Mouse (Mus musculus): ENCODE measurements around the gene Cox4i2. TPM values are rescaled to one million over a fixed set of nuclear protein-coding genes. Genes with fewer than 3 reads are reported as not detected.

Cox4i2 gene
- polyA plus RNA-seq, 1 experiment = 0.32 TPM

GRCm38 (mm10) chr2:152771571-152771970, 17.6 kb downstream of the Cox4i2 start:
- Histone ChIP-seq H3K27me3 (ENCODE audit: control insufficient read depth, insufficient read depth, low read length) (no peaks in the 10 kb centered on the region), H3K36me3 (ENCODE audit: control insufficient read depth, insufficient read depth, low read length) (no peaks in the 10 kb centered on the region), H3K4me1 (ENCODE audit: control insufficient read depth, insufficient read depth, low read length) (peaks cover 8% of the 10 kb centered on the region), H3K27ac (ENCODE audit: control insufficient read depth, insufficient read depth, low read depth, low read length) (no peak overlapping the region; the same call in 1 of the 2 replicates), H3K4me3 (ENCODE audit: control insufficient read depth, low read depth, low read length) (no peak overlapping the region)
- TF ChIP-seq CTCF (IDR thresholded peaks at IDR 0.05; ENCODE audit: control insufficient read depth, insufficient read depth, insufficient replicate concordance, low read depth, low read length) (no peak), POLR2A (IDR thresholded peaks at IDR 0.05; ENCODE audit: control insufficient read depth, low read depth, low read length) (no peak)

GRCm38 (mm10) chr2:152772231-152772630, 18.3 kb downstream of the Cox4i2 start:
- no peaks in the 10 kb centered on the region for H3K27me3 ChIP-seq (ENCODE audit: control insufficient read depth, insufficient read depth, low read length)
- no peaks in the 10 kb centered on the region for H3K36me3 ChIP-seq (ENCODE audit: control insufficient read depth, insufficient read depth, low read length)
- H3K4me1 ChIP-seq (ENCODE audit: control insufficient read depth, insufficient read depth, low read length) = peaks cover 1% of the 10 kb centered on the region
- H3K4me3 ChIP-seq (ENCODE audit: control insufficient read depth, low read depth, low read length) = no peak overlapping the region
- no peak overlapping the region for H3K27ac ChIP-seq (ENCODE audit: control insufficient read depth, insufficient read depth, low read depth, low read length)
- TF ChIP-seq POLR2A (IDR thresholded peaks at IDR 0.05; ENCODE audit: control insufficient read depth, low read depth, low read length) (no peak), CTCF (IDR thresholded peaks at IDR 0.05; ENCODE audit: control insufficient read depth, insufficient read depth, insufficient replicate concordance, low read depth, low read length) (no peak)

- TF ChIP-seq POLR2A (IDR thresholded peaks at IDR 0.05; ENCODE audit: control insufficient read depth, low read depth, low read length) (no peak), CTCF (IDR thresholded peaks at IDR 0.05; ENCODE audit: control insufficient read depth, insufficient read depth, insufficient replicate concordance, low read depth, low read length) (no peak)
- Histone ChIP-seq H3K27ac (ENCODE audit: control insufficient read depth, insufficient read depth, low read depth, low read length) (no peak overlapping the region), H3K27me3 (ENCODE audit: control insufficient read depth, insufficient read depth, low read length) (no peaks in the 10 kb centered on the region), H3K4me1 (ENCODE audit: control insufficient read depth, insufficient read depth, low read length) (no peaks in the 10 kb centered on the region), H3K36me3 (ENCODE audit: control insufficient read depth, insufficient read depth, low read length) (no peaks in the 10 kb centered on the region), H3K4me3 (ENCODE audit: control insufficient read depth, low read depth, low read length) (no peak overlapping the region)
Observed at GRCm38 (mm10) chr2:152775357-152775756, 21.4 kb downstream of the Cox4i2 start.

- H3K4me3 ChIP-seq (ENCODE audit: control insufficient read depth, low read depth, low read length) = no peak overlapping the region
- H3K27me3 ChIP-seq (ENCODE audit: control insufficient read depth, insufficient read depth, low read length) = no peaks in the 10 kb centered on the region
- H3K36me3 ChIP-seq (ENCODE audit: control insufficient read depth, insufficient read depth, low read length) = peaks cover 2% of the 10 kb centered on the region; the same call in 1 of the 2 replicates
- no peak overlapping the region for H3K27ac ChIP-seq (ENCODE audit: control insufficient read depth, insufficient read depth, low read depth, low read length)
- H3K4me1 ChIP-seq (ENCODE audit: control insufficient read depth, insufficient read depth, low read length) = peaks cover 6% of the 10 kb centered on the region
- TF ChIP-seq POLR2A (IDR thresholded peaks at IDR 0.05; ENCODE audit: control insufficient read depth, low read depth, low read length) (no peak), CTCF (IDR thresholded peaks at IDR 0.05; ENCODE audit: control insufficient read depth, insufficient read depth, insufficient replicate concordance, low read depth, low read length) (no peak)
Observed at GRCm38 (mm10) chr2:152776019-152776418, 22.0 kb downstream of the Cox4i2 start.

- peaks cover 10% of the 10 kb centered on the region for H3K4me1 ChIP-seq (ENCODE audit: control insufficient read depth, insufficient read depth, low read length)
- H3K4me3 ChIP-seq (ENCODE audit: control insufficient read depth, low read depth, low read length) = peak overlapping the region; percentile 12; the same call in 1 of the 2 replicates
- no peak overlapping the region for H3K27ac ChIP-seq (ENCODE audit: control insufficient read depth, insufficient read depth, low read depth, low read length)
- no peaks in the 10 kb centered on the region for H3K27me3 ChIP-seq (ENCODE audit: control insufficient read depth, insufficient read depth, low read length)
- peaks cover 2% of the 10 kb centered on the region; the same call in 1 of the 2 replicates for H3K36me3 ChIP-seq (ENCODE audit: control insufficient read depth, insufficient read depth, low read length)
- TF ChIP-seq POLR2A (IDR thresholded peaks at IDR 0.05; ENCODE audit: control insufficient read depth, low read depth, low read length) (no peak), CTCF (IDR thresholded peaks at IDR 0.05; ENCODE audit: control insufficient read depth, insufficient read depth, insufficient replicate concordance, low read depth, low read length) (no peak)
Observed at GRCm38 (mm10) chr2:152776435-152776834, 22.5 kb downstream of the Cox4i2 start.

GRCm38 (mm10) chr2:152777081-152777480, 23.1 kb downstream of the Cox4i2 start:
- TF ChIP-seq POLR2A (IDR thresholded peaks at IDR 0.05; ENCODE audit: control insufficient read depth, low read depth, low read length) = no peak
- no peak for TF ChIP-seq CTCF (IDR thresholded peaks at IDR 0.05; ENCODE audit: control insufficient read depth, insufficient read depth, insufficient replicate concordance, low read depth, low read length)
- H3K27ac ChIP-seq (ENCODE audit: control insufficient read depth, insufficient read depth, low read depth, low read length) = no peak overlapping the region
- peak overlapping the region; percentile 51; the same call in 1 of the 2 replicates for H3K4me3 ChIP-seq (ENCODE audit: control insufficient read depth, low read depth, low read length)
- no peaks in the 10 kb centered on the region for H3K27me3 ChIP-seq (ENCODE audit: control insufficient read depth, insufficient read depth, low read length)
- peaks cover 4% of the 10 kb centered on the region; the same call in 1 of the 2 replicates for H3K36me3 ChIP-seq (ENCODE audit: control insufficient read depth, insufficient read depth, low read length)
- H3K4me1 ChIP-seq (ENCODE audit: control insufficient read depth, insufficient read depth, low read length) = peaks cover 15% of the 10 kb centered on the region

GRCm38 (mm10) chr2:152780466-152780865, 26.5 kb downstream of the Cox4i2 start:
- Histone ChIP-seq H3K36me3 (ENCODE audit: control insufficient read depth, insufficient read depth, low read length) (peaks cover 4% of the 10 kb centered on the region; the same call in 1 of the 2 replicates), H3K27ac (ENCODE audit: control insufficient read depth, insufficient read depth, low read depth, low read length) (peak overlapping the region; percentile 74), H3K4me3 (ENCODE audit: control insufficient read depth, low read depth, low read length) (peak overlapping the region; percentile 90), H3K4me1 (ENCODE audit: control insufficient read depth, insufficient read depth, low read length) (peaks cover 19% of the 10 kb centered on the region), H3K27me3 (ENCODE audit: control insufficient read depth, insufficient read depth, low read length) (no peaks in the 10 kb centered on the region)
- TF ChIP-seq POLR2A (IDR thresholded peaks at IDR 0.05; ENCODE audit: control insufficient read depth, low read depth, low read length) = no peak
- TF ChIP-seq CTCF (IDR thresholded peaks at IDR 0.05; ENCODE audit: control insufficient read depth, insufficient read depth, insufficient replicate concordance, low read depth, low read length) = no peak
